Mouse (Mus musculus) CH12.LX (cell line): ENCODE results near the gene Bcl7b. TPM values are rescaled to one million over a fixed set of nuclear protein-coding genes. Genes with fewer than 3 reads are reported as not detected.

Experiments used
- DNase-seq: peaks from one replicate; pipeline ENCODE4 v3.0.0-alpha.2; 2013; ENCODE audit errors: extremely low read depth
- H3K27ac ChIP-seq: 2 replicates; pipeline ENCODE4 v1.5.1; 2012; ENCODE audit warnings: low read depth, mild to moderate bottlenecking, control low read depth, moderate library complexity; ENCODE audit not compliant: insufficient read depth
- H3K27me3 ChIP-seq: replicated peaks from 2 replicates; pipeline ENCODE3; 2012; ENCODE audit warnings: inconsistent platforms
- H3K36me3 ChIP-seq, 2 experiments: replicated peaks in 1 of 2; 2 replicates each; pipeline versions ENCODE3 to v1.6.1; 2012; ENCODE audit warnings: inconsistent platforms in 1 of 2, low read length in 1 of 2, mild to moderate bottlenecking in 1 of 2, mixed read lengths in 1 of 2, moderate library complexity in 1 of 2; ENCODE audit not compliant: control insufficient read depth in 1 of 2, insufficient read depth in 1 of 2
- H3K4me1 ChIP-seq, 2 experiments: 2 replicates each; pipeline ENCODE4 v1.6.1; 2012; ENCODE audit warnings: inconsistent platforms in 1 of 2, moderate library complexity in 1 of 2; ENCODE audit not compliant: insufficient read depth in 2 of 2, control insufficient read depth in 1 of 2
- H3K4me2 ChIP-seq: 2 replicates; pipeline ENCODE4 v1.6.1; 2012; ENCODE audit warnings: low read depth, mild to moderate bottlenecking, control low read depth; ENCODE audit not compliant: poor library complexity, insufficient read depth, severe bottlenecking
- H3K4me3 ChIP-seq, 3 experiments: fragments of 150-350 bp in 1 of 3; sonication (generic) in 1 of 3; replicated peaks in 1 of 3; 2 replicates each; pipeline versions ENCODE3 to v1.5.1; 2011 to 2012; ENCODE audit warnings: low read depth in 2 of 3, low read length in 2 of 3, mild to moderate bottlenecking in 2 of 3, moderate library complexity in 2 of 3, control low read depth in 1 of 3, improper control_type of control experiment in 1 of 3, inconsistent platforms in 1 of 3, mixed read lengths in 1 of 3; ENCODE audit not compliant: poor library complexity in 1 of 3
- H3K79me2 ChIP-seq: replicated peaks from 2 replicates; pipeline ENCODE4 v1.6.1; 2012; ENCODE audit warnings: mild to moderate bottlenecking, moderate library complexity; ENCODE audit not compliant: control insufficient read depth, poor library complexity, insufficient read depth, severe bottlenecking; ENCODE audit errors: extremely low read depth
- H3K9ac ChIP-seq: 2 replicates; pipeline ENCODE4 v1.6.1; 2012; ENCODE audit warnings: low read depth, mild to moderate bottlenecking, control low read depth, moderate library complexity; ENCODE audit not compliant: insufficient read depth
- H3K9me3 ChIP-seq: replicated peaks from 2 replicates; pipeline ENCODE3; 2012; ENCODE audit warnings: low read length, inconsistent platforms, mixed read lengths
- BHLHE40 ChIP-seq: IDR thresholded peaks from 2 replicates; pipeline ENCODE4 v1.6.1; 2011; ENCODE audit warnings: mild to moderate bottlenecking, low read depth, low read length, improper control_type of control experiment
- E2F4 ChIP-seq: IDR thresholded peaks from 2 replicates; pipeline ENCODE4 v1.6.1; 2011; ENCODE audit warnings: low read depth, low read length, improper control_type of control experiment; ENCODE audit not compliant: insufficient replicate concordance
- ELF1 ChIP-seq: IDR thresholded peaks from 2 replicates; pipeline ENCODE4 v1.6.1; 2014; ENCODE audit warnings: low read depth, mild to moderate bottlenecking, inconsistent platforms, low read length, improper control_type of control experiment
- EP300 ChIP-seq: IDR thresholded peaks from 2 replicates; pipeline ENCODE4 v1.6.1; 2011; ENCODE audit warnings: low read length, improper control_type of control experiment
- ETS1 ChIP-seq: conservative IDR thresholded peaks from 2 replicates; pipeline ENCODE4 v1.6.1; 2012; ENCODE audit warnings: low read depth, mild to moderate bottlenecking, inconsistent platforms, low read length, improper control_type of control experiment, moderate library complexity
- GABPA ChIP-seq: IDR thresholded peaks from 2 replicates; pipeline ENCODE4 v1.6.1; 2012; ENCODE audit warnings: low read depth, low read length, improper control_type of control experiment, inconsistent platforms; ENCODE audit not compliant: insufficient replicate concordance
- HCFC1 ChIP-seq: IDR thresholded peaks from 2 replicates; pipeline ENCODE4 v1.6.1; 2012; ENCODE audit warnings: low read depth, mild to moderate bottlenecking, inconsistent platforms, low read length, improper control_type of control experiment
- JUND ChIP-seq: conservative IDR thresholded peaks from 2 replicates; pipeline ENCODE4 v1.6.1; 2011; ENCODE audit warnings: low read depth, low read length, improper control_type of control experiment
- KAT2A ChIP-seq: IDR thresholded peaks from 2 replicates; pipeline ENCODE4 v1.6.1; 2012; ENCODE audit warnings: low read length, improper control_type of control experiment, inconsistent platforms; ENCODE audit not compliant: insufficient replicate concordance
- MAFK ChIP-seq: IDR thresholded peaks from 2 replicates; pipeline ENCODE4 v1.6.1; 2011; ENCODE audit warnings: low read length, improper control_type of control experiment; ENCODE audit not compliant: insufficient replicate concordance
- MAX ChIP-seq: IDR thresholded peaks from 2 replicates; pipeline ENCODE4 v1.6.1; 2011; ENCODE audit warnings: low read length, improper control_type of control experiment
- MAZ ChIP-seq: IDR thresholded peaks from 2 replicates; pipeline ENCODE4 v1.6.1; 2012; ENCODE audit warnings: low read depth, mild to moderate bottlenecking, inconsistent platforms, low read length, improper control_type of control experiment, moderate library complexity
- MEF2A ChIP-seq: IDR thresholded peaks from 2 replicates; pipeline ENCODE4 v1.6.1; 2014; ENCODE audit warnings: low read depth, mild to moderate bottlenecking, inconsistent platforms, low read length, improper control_type of control experiment, borderline replicate concordance
- MXI1 ChIP-seq: IDR thresholded peaks from 2 replicates; pipeline ENCODE4 v1.6.1; 2011; ENCODE audit warnings: mild to moderate bottlenecking, low read depth, low read length, improper control_type of control experiment
- MYC ChIP-seq: IDR thresholded peaks from 2 replicates; pipeline ENCODE4 v1.6.1; 2011; ENCODE audit warnings: low read depth, mild to moderate bottlenecking, improper control_type of control experiment, low read length
- NELFE ChIP-seq: IDR thresholded peaks from 2 replicates; pipeline ENCODE4 v1.6.1; 2011; ENCODE audit warnings: low read depth, low read length, improper control_type of control experiment
- NRF1 ChIP-seq: IDR thresholded peaks from 2 replicates; pipeline ENCODE4 v1.6.1; 2014; ENCODE audit warnings: low read depth, mild to moderate bottlenecking, inconsistent platforms, low read length, improper control_type of control experiment, moderate library complexity
- POLR2A ChIP-seq: IDR thresholded peaks from 2 replicates; pipeline ENCODE4 v1.6.1; 2011; ENCODE audit warnings: low read depth, mild to moderate bottlenecking, improper control_type of control experiment, low read length
- RAD21 ChIP-seq: IDR thresholded peaks from 2 replicates; pipeline ENCODE4 v1.6.1; 2011; ENCODE audit warnings: low read depth, mild to moderate bottlenecking, low read length, improper control_type of control experiment, moderate library complexity
- RCOR1 ChIP-seq: conservative IDR thresholded peaks from 2 replicates; pipeline ENCODE4 v1.6.1; 2012; ENCODE audit warnings: low read depth, mild to moderate bottlenecking, inconsistent platforms, low read length, improper control_type of control experiment
- SIN3A ChIP-seq: IDR thresholded peaks from 2 replicates; pipeline ENCODE4 v1.6.1; 2012; ENCODE audit warnings: low read length, improper control_type of control experiment, inconsistent platforms
- SMC3 ChIP-seq: IDR thresholded peaks from 2 replicates; pipeline ENCODE4 v1.6.1; 2011; ENCODE audit warnings: low read depth, low read length, improper control_type of control experiment
- TBP ChIP-seq: conservative IDR thresholded peaks from 2 replicates; pipeline ENCODE4 v1.6.1; 2011; ENCODE audit warnings: low read depth, low read length, improper control_type of control experiment
- TCF12 ChIP-seq: IDR thresholded peaks from 2 replicates; pipeline ENCODE4 v1.6.1; 2014; ENCODE audit warnings: low read depth, mild to moderate bottlenecking, inconsistent platforms, low read length, improper control_type of control experiment
- UBTF ChIP-seq: IDR thresholded peaks from 2 replicates; pipeline ENCODE4 v1.6.1; 2012; ENCODE audit warnings: low read depth, mild to moderate bottlenecking, inconsistent platforms, low read length, improper control_type of control experiment, moderate library complexity
- USF1 ChIP-seq: IDR thresholded peaks from 2 replicates; pipeline ENCODE4 v1.6.1; 2014; ENCODE audit warnings: low read depth, mild to moderate bottlenecking, inconsistent platforms, low read length, improper control_type of control experiment
- USF2 ChIP-seq: conservative IDR thresholded peaks from 2 replicates; pipeline ENCODE4 v1.6.1; 2011; ENCODE audit warnings: low read depth, low read length, improper control_type of control experiment
- ZC3H11A ChIP-seq: IDR thresholded peaks from 2 replicates; pipeline ENCODE4 v1.6.1; 2012; ENCODE audit warnings: low read depth, mild to moderate bottlenecking, inconsistent platforms, low read length, improper control_type of control experiment
- ZMIZ1 ChIP-seq: IDR thresholded peaks from 2 replicates; pipeline ENCODE4 v1.6.1; 2012; ENCODE audit warnings: low read depth, mild to moderate bottlenecking, inconsistent platforms, low read length, improper control_type of control experiment
- ZNF384 ChIP-seq: IDR thresholded peaks from 2 replicates; pipeline ENCODE4 v1.6.1; 2012; ENCODE audit warnings: low read depth, low read length, improper control_type of control experiment, inconsistent platforms
- dilution Hi-C: fragments of 300-500 bp; cut with MboI; formaldehyde crosslinking; loops from 2 replicates; pipeline ENCODE4 v1.14.3; 2020; ENCODE audit warnings: low sequenced_read_pairs; ENCODE audit not compliant: extremely low pct_unique_long_range_greater_than_20kb, extremely low pct_ligation_motif_present
- in situ Hi-C: fragments of 300-500 bp; cut with MboI; formaldehyde crosslinking; loops from 3 replicates; pipeline ENCODE4 v1.14.3; 2019; ENCODE audit warnings: low sequenced_read_pairs, low pct_ligation_motif_present, low pct_unique_long_range_greater_than_20kb, mixed read lengths
- polyA plus RNA-seq: library from polyadenylated mRNA; unstranded; fragments of >175 nt; gene quantifications from 2 replicates; pipeline ENCODE4 v1.2.1, GENCODE M21; 2012; ENCODE audit warnings: low read depth; ENCODE audit not compliant: insufficient read length
- total RNA-seq, 2 experiments: library from RNA; depleted of rRNA; stranded (reverse); fragments of 300-350 nt in 1 of 2; fragments of >200 nt in 1 of 2; gene quantifications; 2 replicates each; pipeline ENCODE4 v1.2.3; 2012 to 2014

The Bcl7b gene
- total and polyA plus RNA-seq, 3 experiments: 20.1 to 40.8 (median 24.1) TPM

- TF ChIP-seq SIN3A (no peak), ZNF384 (no peak), GABPA (no peak), E2F4 (no peak), UBTF (no peak), BHLHE40 (no peak), MXI1 (no peak), MEF2A (no peak), POLR2A (peak; percentile 74; the same call in 1 of the 2 replicates), MAZ (peak; percentile 6; the same call in 1 of the 2 replicates), KAT2A (no peak), USF1 (no peak), TBP (peak; percentile 78)
- TF ChIP-seq, all 38 proteins: peak for 8
These were observed 19.4 kb upstream of the Bcl7b start (continued) for GRCm38 (mm10) chr5:135148715-135149052.

- DNase-seq: peak; percentile 100
- H3K27ac ChIP-seq: peak within 1 kb of the TSS; percentile 87
- peaks cover 0 to 16% of the 10 kb centered on the region in 2 experiments; a peak in 2 of 4 replicates for H3K4me1 ChIP-seq
- H3K36me3 ChIP-seq: peaks cover 12 to 24% of the 10 kb centered on the region in 2 experiments
- no peaks in the 10 kb centered on the region for H3K9me3 ChIP-seq
- peak within 1 kb of the TSS; percentile 70 for H3K9ac ChIP-seq
- H3K79me2 ChIP-seq: peaks cover 11% of the 10 kb centered on the region
- H3K27me3 ChIP-seq: peaks cover 2% of the 10 kb centered on the region
- TF ChIP-seq RCOR1: 0 out of 2 replicates have a peak, but pooled peaks have one; percentile 19
- TF ChIP-seq JUND: no peak
- TF ChIP-seq UBTF: peak; percentile 32; the same call in 1 of the 2 replicates
- peak; percentile 97 for TF ChIP-seq MXI1
- TF ChIP-seq SIN3A: peak; percentile 89
- no peak for TF ChIP-seq ZC3H11A
- TF ChIP-seq TCF12: peak; percentile 76
- TF ChIP-seq GABPA: no peak
- TF ChIP-seq HCFC1: peak; percentile 53
- peak; percentile 72 for TF ChIP-seq ELF1
- TF ChIP-seq RAD21: no peak
- no peak for TF ChIP-seq EP300
- peak; percentile 85 for TF ChIP-seq MAX
- TF ChIP-seq MEF2A: no peak
- TF ChIP-seq E2F4: no peak
- TF ChIP-seq MYC: no peak; the same call in 1 of the 2 replicates
- TF ChIP-seq NELFE: peak; percentile 82
- TF ChIP-seq USF1: peak; percentile 86
- TF ChIP-seq BHLHE40: peak; percentile 100
- TF ChIP-seq ZNF384: no peak
- TF ChIP-seq POLR2A: peak; percentile 91
- peak; percentile 52 for TF ChIP-seq ETS1
- TF ChIP-seq MAFK: no peak
- TF ChIP-seq NRF1: no peak
- no peak for TF ChIP-seq SMC3
- TF ChIP-seq ZMIZ1: peak; percentile 88
- TF ChIP-seq TBP: no peak
- TF ChIP-seq USF2: peak; percentile 81
- in situ Hi-C loops: no loop called here
- dilution Hi-C loops: no loop called here
- peak within 1 kb of the TSS; percentile 72 for H3K4me2 ChIP-seq
- H3K4me3 ChIP-seq: peak within 1 kb of the TSS; percentile 80 to 95 (median 91)
These were observed 18.8 kb upstream of the Bcl7b start, which contains the start of gene Tbl2 for GRCm38 (mm10) chr5:135149053-135149819. Gene Tbl2, plus strand, starts transcription at chr5:135149657.
